Mouse (Mus musculus): Measurements from ENCODE around the gene Rnf115.
A peak's percentile ranks its signal among the peaks of the same experiment; 100 is the strongest.

DNA sequence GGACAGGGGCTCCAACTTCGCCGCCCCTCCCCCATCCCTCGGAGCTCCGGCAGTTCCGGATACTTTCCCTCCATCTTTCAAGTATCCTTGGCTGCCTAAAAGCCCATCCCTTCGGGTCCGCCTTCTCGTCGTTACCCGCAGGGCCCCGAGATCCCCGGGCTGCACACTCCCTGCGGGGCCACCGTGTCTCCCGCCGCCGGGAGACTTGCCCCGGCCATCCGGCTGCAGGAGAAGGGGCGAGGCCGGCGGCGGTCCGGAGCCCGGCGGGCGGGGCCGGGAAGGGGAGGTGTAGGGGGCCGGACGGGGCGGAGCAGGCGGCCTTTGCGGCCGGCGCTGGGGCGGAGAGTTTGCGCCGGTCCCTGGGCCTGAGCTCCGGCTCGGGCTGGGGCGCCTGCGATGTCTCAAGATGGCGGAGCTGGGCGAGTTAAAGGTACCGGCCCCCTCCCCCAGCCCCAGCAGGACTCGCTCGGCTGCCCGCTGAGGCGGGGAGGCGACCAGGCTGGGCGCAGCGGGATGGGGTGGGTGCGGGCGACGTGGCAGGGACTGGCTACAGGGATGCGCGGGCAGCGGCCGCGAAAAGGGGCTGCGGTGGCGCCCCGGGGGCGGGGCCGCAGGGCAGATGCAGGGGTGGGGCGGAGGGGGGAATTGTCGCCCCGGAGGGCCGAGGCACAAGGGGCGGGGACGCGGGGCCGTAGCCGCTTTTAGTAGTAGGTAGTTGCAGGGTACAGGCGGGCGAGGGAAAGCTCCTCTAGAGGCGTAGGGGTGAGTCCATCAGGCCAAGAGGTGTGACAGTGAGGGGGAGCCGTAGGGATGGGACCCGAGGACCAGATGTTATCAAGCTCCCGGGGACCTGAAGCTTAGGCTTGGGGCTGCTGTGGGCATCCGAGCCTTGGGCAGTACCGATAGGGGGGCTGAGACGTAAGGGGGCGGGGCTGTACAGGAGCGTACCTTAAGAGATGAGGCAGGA, 30.4 kb upstream of the Rnf115 start:
- TF ChIP-seq CTCF (IDR thresholded peaks at IDR 0.05; ENCODE audit: low read depth, low read length), result no peak
- TF ChIP-seq POLR2A (IDR thresholded peaks at IDR 0.05; ENCODE audit: extremely low read depth, insufficient read depth, low read length), result 0 out of 2 replicates have a peak, but pooled peaks have one; percentile 48
